Mouse (Mus musculus): ENCODE results near the gene Cntnap2.

Cntnap2 gene

GRCm38 (mm10) chr6:47350100-47350690 lies 2291.0 kb downstream of the Cntnap2 start:
- DNase-seq (ENCODE audit: low spot score in 2 of 2), result no peak

Measured in right cerebral cortex, adult 2 months (tissue).